Mouse (Mus musculus) urinary bladder, postnatal 4 days (tissue): Measurements from ENCODE around the gene Rnf216.

ENCODE experiments used
- DNase-seq, 2 experiments: peaks; one replicate each; pipeline ENCODE4 v3.0.0; 2021 to 2022; ENCODE audit warnings: low spot score in 2 of 2

The Rnf216 gene

GRCm38 (mm10) chr5:143101626-143102025, 11.2 kb downstream of the Rnf216 start:
- DNase-seq: no peak

GRCm38 (mm10) chr5:143095256-143095655, 17.5 kb downstream of the Rnf216 start:
- no peak for DNase-seq

GRCm38 (mm10) chr5:143092891-143093290, 19.9 kb downstream of the Rnf216 start:
- no peak for DNase-seq

- no peak for DNase-seq
These were observed 27.9 kb downstream of the Rnf216 start for GRCm38 (mm10) chr5:143084898-143085297.

- no peak for DNase-seq
These were observed 33.0 kb downstream of the Rnf216 start for GRCm38 (mm10) chr5:143079806-143080205.

GRCm38 (mm10) chr5:143076603-143077143, 36.1 kb downstream of the Rnf216 start:
- no peak for DNase-seq

GRCm38 (mm10) chr5:143075987-143076386, 36.8 kb downstream of the Rnf216 start:
- DNase-seq: no peak

- DNase-seq: no peak
These were observed 43.7 kb downstream of the Rnf216 start for GRCm38 (mm10) chr5:143069048-143069447.

GRCm38 (mm10) chr5:143068382-143068781, 44.4 kb downstream of the Rnf216 start:
- DNase-seq: no peak

- no peak for DNase-seq
These were observed 46.2 kb downstream of the Rnf216 start for GRCm38 (mm10) chr5:143066551-143066958.

- no peak for DNase-seq
These were observed 46.7 kb downstream of the Rnf216 start for GRCm38 (mm10) chr5:143066096-143066495.

- DNase-seq: no peak
These were observed 47.6 kb downstream of the Rnf216 start for GRCm38 (mm10) chr5:143065230-143065629.

GRCm38 (mm10) chr5:143062251-143062650, 50.5 kb downstream of the Rnf216 start:
- no peak for DNase-seq

- DNase-seq: no peak
These were observed 51.3 kb downstream of the Rnf216 start for GRCm38 (mm10) chr5:143061511-143061910.

- DNase-seq: no peak
These were observed 51.9 kb downstream of the Rnf216 start for GRCm38 (mm10) chr5:143060774-143061385.

GRCm38 (mm10) chr5:143059958-143060357, 52.8 kb downstream of the Rnf216 start:
- DNase-seq: no peak

- DNase-seq: no peak
These were observed 53.6 kb downstream of the Rnf216 start for GRCm38 (mm10) chr5:143059182-143059581.

- DNase-seq: no peak
These were observed 54.1 kb downstream of the Rnf216 start for GRCm38 (mm10) chr5:143058675-143059074.

- DNase-seq: no peak
These were observed 54.6 kb downstream of the Rnf216 start for GRCm38 (mm10) chr5:143058208-143058607.

GRCm38 (mm10) chr5:143057753-143058152, 55.0 kb downstream of the Rnf216 start:
- DNase-seq: no peak

- peak in 1 of 2 experiments; percentile 32 for DNase-seq
These were observed 56.5 kb downstream of the Rnf216 start for GRCm38 (mm10) chr5:143056191-143056880.

- no peak for DNase-seq
These were observed 57.2 kb downstream of the Rnf216 start for GRCm38 (mm10) chr5:143055501-143056125.

GRCm38 (mm10) chr5:143054703-143055102, 58.1 kb downstream of the Rnf216 start:
- DNase-seq: no peak
